Mouse (Mus musculus) midbrain, embryonic 14.5 days (tissue): ENCODE results near the gene Sdc1. TPM values are rescaled to one million over a fixed set of nuclear protein-coding genes. Genes with fewer than 3 reads are reported as not detected.
A peak's percentile ranks its signal among the peaks of the same experiment; 100 is the strongest.

Experiments
- ATAC-seq: fragments of 200-750 bp; cut with Nextera tagmentation; 2 replicates; pipeline ENCODE4 v1.8.0; 2017; ENCODE audit warnings: moderate number of reproducible peaks, moderate library complexity; ENCODE audit not compliant: low FRiP score, low TSS enrichment
- DNase-seq: peaks from one replicate; pipeline ENCODE4 v3.0.0-alpha.2; 2015
- H3K27ac ChIP-seq: fragments of 300-500 bp; sonication (generic); replicated peaks from 2 replicates; pipeline ENCODE4 v1.5.1; 2014; ENCODE audit warnings: mild to moderate bottlenecking, low read depth, low read length, moderate library complexity
- H3K27me3 ChIP-seq: fragments of 300-500 bp; sonication (generic); 2 replicates; pipeline ENCODE4 v1.6.1; 2014; ENCODE audit warnings: low read length, control low read depth, mixed read lengths; ENCODE audit not compliant: control insufficient read depth, insufficient read depth
- H3K36me3 ChIP-seq: fragments of 300-500 bp; sonication (generic); 2 replicates; pipeline ENCODE4 v1.6.1; 2014; ENCODE audit warnings: low read length, control low read depth; ENCODE audit not compliant: control insufficient read depth, insufficient read depth
- H3K4me1 ChIP-seq: fragments of 300-500 bp; sonication (generic); 2 replicates; pipeline ENCODE4 v1.6.1; 2014; ENCODE audit warnings: mild to moderate bottlenecking, antibody characterized with exemption, low read length, control low read depth; ENCODE audit not compliant: control insufficient read depth, insufficient read depth
- H3K4me2 ChIP-seq: fragments of 300-500 bp; sonication (generic); 2 replicates; pipeline ENCODE4 v1.6.1; 2014; ENCODE audit warnings: mild to moderate bottlenecking, low read length, moderate library complexity
- H3K4me3 ChIP-seq: fragments of 300-500 bp; sonication (generic); replicated peaks from 2 replicates; pipeline ENCODE4 v1.5.1; 2014; ENCODE audit warnings: low read depth, low read length
- H3K9ac ChIP-seq: fragments of 300-500 bp; sonication (generic); replicated peaks from 2 replicates; pipeline ENCODE4 v1.6.1; 2014; ENCODE audit warnings: mild to moderate bottlenecking, low read length, moderate library complexity
- H3K9me3 ChIP-seq: fragments of 300-500 bp; sonication (generic); 2 replicates; pipeline ENCODE4 v1.6.1; 2016; ENCODE audit warnings: low read length, control low read depth, mixed read lengths; ENCODE audit not compliant: control insufficient read depth
- WGBS: fragments of 180-500 bp; shearing (Covaris S2); extraction: QIAGEN DNeasy Blood & Tissue Kit; methylation state at CpG from one replicate; pipeline ENCODE4 v1.1.7; 2014; 5-methylcytosine and 5-hydroxymethylcytosine counted together
- polyA plus RNA-seq: library from polyadenylated mRNA; unstranded; fragments of >200 nt; fragmentation: Nextera tagmentation; extraction: Ambion mirVana; gene quantifications from 2 replicates; pipeline ENCODE4 v1.2.1, GENCODE M21; 2014

Sdc1 gene
- polyA plus RNA-seq, 1 experiment from 2014 or later: 19.2 TPM

DNA sequence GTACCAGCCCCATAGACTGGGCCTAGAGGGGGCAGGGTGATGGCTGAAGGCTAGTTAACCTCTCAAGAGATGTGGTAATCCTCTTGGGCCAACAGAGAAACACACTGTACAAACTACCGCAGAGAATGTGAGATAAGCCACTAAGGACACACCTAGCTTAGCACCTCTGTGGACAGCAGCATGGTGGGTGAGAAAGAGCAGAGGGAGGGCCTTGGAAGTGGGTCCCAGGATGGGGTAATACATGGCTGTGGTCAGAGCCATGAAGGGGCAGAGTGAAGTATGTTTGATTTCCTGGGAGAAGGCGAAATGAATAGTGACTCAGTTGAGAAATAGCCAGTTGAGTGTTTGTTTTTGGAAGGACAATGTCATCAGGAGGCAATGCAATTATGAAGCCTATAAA, 38.0 kb downstream of the Sdc1 start:
- no peak overlapping the region for H3K4me2 ChIP-seq
- H3K4me1 ChIP-seq: no peaks in the 10 kb centered on the region
- H3K27ac ChIP-seq: no peak overlapping the region
- no peak for DNase-seq
- H3K36me3 ChIP-seq: no peaks in the 10 kb centered on the region
- H3K4me3 ChIP-seq: no peak overlapping the region
- WGBS: 81% methylated on average over 2 of the region's 2 CpGs
- no peaks in the 10 kb centered on the region for H3K9me3 ChIP-seq
- no peak overlapping the region for H3K9ac ChIP-seq
- H3K27me3 ChIP-seq: no peaks in the 10 kb centered on the region
- no peak for ATAC-seq

DNA sequence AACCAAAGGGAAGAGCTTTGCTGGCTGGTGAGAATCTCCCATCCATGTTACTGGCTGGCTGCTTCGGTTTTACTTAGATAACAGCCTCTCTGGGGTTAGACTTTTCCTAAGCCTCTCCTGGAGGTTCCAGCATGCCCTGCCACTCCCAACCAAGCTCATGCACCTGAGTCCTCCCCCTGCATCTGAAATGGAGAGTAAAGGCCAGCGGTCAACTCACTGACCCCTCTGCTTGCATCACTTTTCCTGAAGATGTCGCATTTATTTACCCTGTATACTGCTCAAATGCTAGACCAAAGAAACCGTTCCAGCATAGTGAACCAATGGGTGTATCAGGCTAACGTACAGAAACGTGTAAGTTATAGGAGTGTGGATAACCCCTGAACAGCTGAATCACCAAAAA, 38.5 kb downstream of the Sdc1 start:
- Histone ChIP-seq H3K27ac (no peak overlapping the region), H3K9me3 (no peaks in the 10 kb centered on the region), H3K4me3 (no peak overlapping the region), H3K9ac (no peak overlapping the region), H3K4me1 (no peaks in the 10 kb centered on the region), H3K27me3 (no peaks in the 10 kb centered on the region), H3K4me2 (no peak overlapping the region), H3K36me3 (no peaks in the 10 kb centered on the region)
- 92% methylated on average over 6 of the region's 6 CpGs for WGBS
- DNase-seq (no peak), ATAC-seq (no peak)

DNA sequence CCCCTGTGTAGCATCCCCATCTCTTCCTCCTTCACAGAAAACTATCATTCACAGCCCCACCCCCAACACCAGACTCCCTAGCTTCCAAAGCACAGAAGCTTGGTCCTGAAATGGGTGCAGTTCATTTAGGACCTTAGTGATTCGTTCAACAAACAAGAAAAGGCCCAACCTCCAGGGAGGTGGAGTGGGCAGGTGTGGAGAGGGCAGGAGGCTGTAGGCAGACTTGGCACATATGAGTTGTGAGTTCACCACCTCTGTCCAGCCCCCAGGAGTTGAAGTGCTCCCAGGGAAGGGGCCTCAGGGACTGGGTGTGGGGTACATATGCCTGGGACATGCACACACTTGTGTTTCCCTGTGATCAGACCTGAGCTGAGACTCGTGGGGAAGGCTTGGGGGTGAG, 39.8 kb downstream of the Sdc1 start:
- no peak overlapping the region for H3K9ac ChIP-seq
- no peaks in the 10 kb centered on the region for H3K27me3 ChIP-seq
- H3K36me3 ChIP-seq: no peaks in the 10 kb centered on the region
- WGBS: 70% methylated on average over 2 of the region's 2 CpGs
- H3K4me1 ChIP-seq: no peaks in the 10 kb centered on the region
- DNase-seq (no peak), ATAC-seq (no peak)
- no peak overlapping the region for H3K4me2 ChIP-seq
- H3K9me3 ChIP-seq: no peaks in the 10 kb centered on the region
- H3K27ac ChIP-seq: no peak overlapping the region
- H3K4me3 ChIP-seq: no peak overlapping the region

GRCm38 (mm10) chr12:8811441-8811871, 40.3 kb downstream of the Sdc1 start:
- no peak overlapping the region for H3K27ac ChIP-seq
- DNase-seq (no peak), ATAC-seq (no peak; the same call in 1 of the 2 replicates)
- no peaks in the 10 kb centered on the region for H3K36me3 ChIP-seq
- H3K9me3 ChIP-seq: no peaks in the 10 kb centered on the region
- no peaks in the 10 kb centered on the region for H3K27me3 ChIP-seq
- no peak overlapping the region for H3K4me3 ChIP-seq
- 68% methylated on average over 6 of the region's 6 CpGs for WGBS
- no peaks in the 10 kb centered on the region for H3K4me1 ChIP-seq
- H3K9ac ChIP-seq: no peak overlapping the region
- H3K4me2 ChIP-seq: no peak overlapping the region

DNA sequence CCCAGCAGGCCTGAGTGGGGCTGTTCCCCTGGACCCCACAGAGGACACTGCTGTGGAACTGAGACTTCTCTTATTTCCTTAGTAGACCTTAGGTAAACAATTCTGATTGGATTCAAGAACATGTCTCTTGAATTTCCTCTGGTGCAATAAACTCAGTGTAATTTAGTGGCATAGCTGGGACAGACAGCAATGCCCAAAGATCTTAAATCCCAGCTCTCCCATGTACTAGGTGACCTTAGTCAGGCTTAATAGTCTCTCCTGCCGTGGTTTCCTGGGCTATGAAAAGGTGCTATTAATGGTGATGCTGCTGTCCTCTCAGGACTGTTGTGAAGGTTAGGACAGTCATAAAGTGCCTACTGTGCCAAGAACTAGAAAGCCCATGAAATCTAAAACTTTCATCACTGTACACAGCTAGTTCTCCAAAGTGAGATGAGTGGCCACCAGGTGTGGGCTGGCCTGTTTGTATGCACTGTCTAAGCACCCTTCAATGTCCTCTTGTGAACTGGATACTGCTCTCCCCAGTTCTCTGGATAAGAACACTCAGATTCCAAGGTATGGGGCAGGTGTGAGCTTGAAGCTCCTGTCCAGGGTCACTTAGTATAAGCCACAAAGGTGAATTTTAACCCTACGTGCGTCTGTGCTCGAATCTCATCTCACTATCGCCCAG, 40.9 kb downstream of the Sdc1 start:
- DNase-seq (no peak), ATAC-seq (no peak)
- Histone ChIP-seq H3K27ac (no peak overlapping the region), H3K27me3 (no peaks in the 10 kb centered on the region), H3K9ac (no peak overlapping the region), H3K4me3 (no peak overlapping the region), H3K4me2 (no peak overlapping the region), H3K4me1 (no peaks in the 10 kb centered on the region), H3K36me3 (no peaks in the 10 kb centered on the region), H3K9me3 (no peaks in the 10 kb centered on the region)
- WGBS: 94% methylated on average over 5 of the region's 5 CpGs

DNA sequence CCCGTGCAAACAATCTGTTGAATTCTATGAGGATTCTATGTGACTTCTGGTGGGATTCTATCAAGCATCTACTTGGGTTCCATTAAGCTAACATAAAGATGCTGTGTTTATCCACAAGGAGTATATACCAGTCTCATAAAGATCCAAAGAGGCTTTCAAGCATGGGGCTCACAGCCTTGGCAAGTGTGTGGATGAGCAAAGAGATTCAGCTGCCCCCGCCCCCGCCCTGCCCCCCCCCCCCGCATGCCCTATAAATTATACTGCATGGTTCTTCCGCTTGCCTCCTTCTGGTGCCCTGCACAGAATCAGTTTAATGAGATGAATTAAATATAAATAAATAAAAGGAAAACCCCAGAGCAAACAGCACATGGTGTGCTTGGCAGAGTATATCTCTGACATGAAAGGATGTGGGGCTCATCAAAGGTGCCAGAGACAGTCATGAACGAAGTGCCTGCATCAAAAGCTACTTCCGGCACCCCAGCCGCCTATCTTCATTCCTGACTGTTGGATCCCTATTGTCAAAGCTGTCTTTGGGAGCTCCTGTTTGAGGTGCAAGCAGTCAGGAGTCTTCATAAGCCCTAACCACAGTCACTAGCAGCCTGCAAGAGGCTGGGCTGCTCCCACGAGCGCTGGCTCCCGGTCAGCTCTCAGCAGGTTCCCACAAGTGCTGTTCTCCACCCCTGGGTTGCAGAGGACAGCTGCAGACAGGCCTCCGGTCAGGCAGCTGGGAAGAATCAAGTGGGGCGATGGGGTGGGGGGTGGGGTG, 46.5 kb downstream of the Sdc1 start:
- 32% methylated on average over 13 of the region's 13 CpGs for WGBS
- Histone ChIP-seq H3K36me3 (no peaks in the 10 kb centered on the region), H3K4me1 (no peaks in the 10 kb centered on the region), H3K4me2 (0 out of 2 replicates have a peak overlapping the region, but pooled peaks have one; percentile 0), H3K4me3 (no peak overlapping the region), H3K27me3 (no peaks in the 10 kb centered on the region), H3K9ac (no peak overlapping the region), H3K9me3 (no peaks in the 10 kb centered on the region), H3K27ac (no peak overlapping the region)
- ATAC-seq: peak; percentile 58
- peak; percentile 33 for DNase-seq

GRCm38 (mm10) chr12:8818233-8818672, 47.1 kb downstream of the Sdc1 start:
- Histone ChIP-seq H3K4me2 (0 out of 2 replicates have a peak overlapping the region, but pooled peaks have one; percentile 0), H3K36me3 (no peaks in the 10 kb centered on the region), H3K9me3 (no peaks in the 10 kb centered on the region), H3K4me3 (no peak overlapping the region), H3K27me3 (no peaks in the 10 kb centered on the region), H3K27ac (no peak overlapping the region), H3K9ac (no peak overlapping the region), H3K4me1 (no peaks in the 10 kb centered on the region)
- DNase-seq: no peak
- WGBS: 69% methylated on average over 3 of the region's 3 CpGs
- ATAC-seq: no peak

- no peak for ATAC-seq
- WGBS: 77% methylated on average over 7 of the region's 7 CpGs
- H3K27me3 ChIP-seq: no peaks in the 10 kb centered on the region
- H3K36me3 ChIP-seq: no peaks in the 10 kb centered on the region
- DNase-seq: no peak
- H3K4me3 ChIP-seq: no peak overlapping the region
- no peaks in the 10 kb centered on the region for H3K9me3 ChIP-seq
- no peak overlapping the region for H3K4me2 ChIP-seq
- H3K27ac ChIP-seq: no peak overlapping the region
- H3K9ac ChIP-seq: no peak overlapping the region
- no peaks in the 10 kb centered on the region for H3K4me1 ChIP-seq
These were observed 54.0 kb downstream of the Sdc1 start for GRCm38 (mm10) chr12:8824995-8825703.
